Mouse (Mus musculus) CH12.LX (cell line): ENCODE results near the gene Pcdh9. TPM values are rescaled to one million over a fixed set of nuclear protein-coding genes. Genes with fewer than 3 reads are reported as not detected.

Experiments
- DNase-seq: peaks from one replicate; pipeline ENCODE4 v3.0.0-alpha.2; 2013; ENCODE audit errors: extremely low read depth
- H3K27ac ChIP-seq: 2 replicates; pipeline ENCODE4 v1.5.1; 2012; ENCODE audit warnings: low read depth, mild to moderate bottlenecking, control low read depth, moderate library complexity; ENCODE audit not compliant: insufficient read depth
- H3K27me3 ChIP-seq: replicated peaks from 2 replicates; pipeline ENCODE3; 2012; ENCODE audit warnings: inconsistent platforms
- H3K36me3 ChIP-seq, 2 experiments: replicated peaks in 1 of 2; 2 replicates each; pipeline versions ENCODE3 to v1.6.1; 2012; ENCODE audit warnings: inconsistent platforms in 1 of 2, low read length in 1 of 2, mild to moderate bottlenecking in 1 of 2, mixed read lengths in 1 of 2, moderate library complexity in 1 of 2; ENCODE audit not compliant: control insufficient read depth in 1 of 2, insufficient read depth in 1 of 2
- H3K4me1 ChIP-seq, 2 experiments: 2 replicates each; pipeline ENCODE4 v1.6.1; 2012; ENCODE audit warnings: inconsistent platforms in 1 of 2, moderate library complexity in 1 of 2; ENCODE audit not compliant: insufficient read depth in 2 of 2, control insufficient read depth in 1 of 2
- H3K4me2 ChIP-seq: 2 replicates; pipeline ENCODE4 v1.6.1; 2012; ENCODE audit warnings: low read depth, mild to moderate bottlenecking, control low read depth; ENCODE audit not compliant: poor library complexity, insufficient read depth, severe bottlenecking
- H3K4me3 ChIP-seq, 3 experiments: fragments of 150-350 bp in 1 of 3; sonication (generic) in 1 of 3; replicated peaks in 1 of 3; 2 replicates each; pipeline versions ENCODE3 to v1.5.1; 2011 to 2012; ENCODE audit warnings: low read depth in 2 of 3, low read length in 2 of 3, mild to moderate bottlenecking in 2 of 3, moderate library complexity in 2 of 3, control low read depth in 1 of 3, improper control_type of control experiment in 1 of 3, inconsistent platforms in 1 of 3, mixed read lengths in 1 of 3; ENCODE audit not compliant: poor library complexity in 1 of 3
- H3K79me2 ChIP-seq: replicated peaks from 2 replicates; pipeline ENCODE4 v1.6.1; 2012; ENCODE audit warnings: mild to moderate bottlenecking, moderate library complexity; ENCODE audit not compliant: control insufficient read depth, poor library complexity, insufficient read depth, severe bottlenecking; ENCODE audit errors: extremely low read depth
- H3K9ac ChIP-seq: 2 replicates; pipeline ENCODE4 v1.6.1; 2012; ENCODE audit warnings: low read depth, mild to moderate bottlenecking, control low read depth, moderate library complexity; ENCODE audit not compliant: insufficient read depth
- H3K9me3 ChIP-seq: replicated peaks from 2 replicates; pipeline ENCODE3; 2012; ENCODE audit warnings: low read length, inconsistent platforms, mixed read lengths
- CTCF ChIP-seq, 2 experiments: IDR thresholded peaks in 1 of 2; conservative IDR thresholded peaks in 1 of 2; 2 replicates each; pipeline ENCODE4 v1.5.1; 2011 to 2012; ENCODE audit warnings: low read depth in 2 of 2, low read length in 2 of 2, improper control_type of control experiment in 1 of 2, inconsistent platforms in 1 of 2, mild to moderate bottlenecking in 1 of 2, moderate library complexity in 1 of 2
- E2F4 ChIP-seq: IDR thresholded peaks from 2 replicates; pipeline ENCODE4 v1.6.1; 2011; ENCODE audit warnings: low read depth, low read length, improper control_type of control experiment; ENCODE audit not compliant: insufficient replicate concordance
- ELF1 ChIP-seq: IDR thresholded peaks from 2 replicates; pipeline ENCODE4 v1.6.1; 2014; ENCODE audit warnings: low read depth, mild to moderate bottlenecking, inconsistent platforms, low read length, improper control_type of control experiment
- EP300 ChIP-seq: IDR thresholded peaks from 2 replicates; pipeline ENCODE4 v1.6.1; 2011; ENCODE audit warnings: low read length, improper control_type of control experiment
- ETS1 ChIP-seq: conservative IDR thresholded peaks from 2 replicates; pipeline ENCODE4 v1.6.1; 2012; ENCODE audit warnings: low read depth, mild to moderate bottlenecking, inconsistent platforms, low read length, improper control_type of control experiment, moderate library complexity
- HCFC1 ChIP-seq: IDR thresholded peaks from 2 replicates; pipeline ENCODE4 v1.6.1; 2012; ENCODE audit warnings: low read depth, mild to moderate bottlenecking, inconsistent platforms, low read length, improper control_type of control experiment
- MAX ChIP-seq: IDR thresholded peaks from 2 replicates; pipeline ENCODE4 v1.6.1; 2011; ENCODE audit warnings: low read length, improper control_type of control experiment
- MAZ ChIP-seq: IDR thresholded peaks from 2 replicates; pipeline ENCODE4 v1.6.1; 2012; ENCODE audit warnings: low read depth, mild to moderate bottlenecking, inconsistent platforms, low read length, improper control_type of control experiment, moderate library complexity
- MEF2A ChIP-seq: IDR thresholded peaks from 2 replicates; pipeline ENCODE4 v1.6.1; 2014; ENCODE audit warnings: low read depth, mild to moderate bottlenecking, inconsistent platforms, low read length, improper control_type of control experiment, borderline replicate concordance
- MYC ChIP-seq: IDR thresholded peaks from 2 replicates; pipeline ENCODE4 v1.6.1; 2011; ENCODE audit warnings: low read depth, mild to moderate bottlenecking, improper control_type of control experiment, low read length
- NRF1 ChIP-seq: IDR thresholded peaks from 2 replicates; pipeline ENCODE4 v1.6.1; 2014; ENCODE audit warnings: low read depth, mild to moderate bottlenecking, inconsistent platforms, low read length, improper control_type of control experiment, moderate library complexity
- PAX5 ChIP-seq: IDR thresholded peaks from 2 replicates; pipeline ENCODE4 v1.6.1; 2012; ENCODE audit warnings: low read length, inconsistent platforms, mixed read lengths
- POLR2A ChIP-seq: IDR thresholded peaks from 2 replicates; pipeline ENCODE4 v1.6.1; 2011; ENCODE audit warnings: low read depth, mild to moderate bottlenecking, improper control_type of control experiment, low read length
- RAD21 ChIP-seq: IDR thresholded peaks from 2 replicates; pipeline ENCODE4 v1.6.1; 2011; ENCODE audit warnings: low read depth, mild to moderate bottlenecking, low read length, improper control_type of control experiment, moderate library complexity
- SIN3A ChIP-seq: IDR thresholded peaks from 2 replicates; pipeline ENCODE4 v1.6.1; 2012; ENCODE audit warnings: low read length, improper control_type of control experiment, inconsistent platforms
- TBP ChIP-seq: conservative IDR thresholded peaks from 2 replicates; pipeline ENCODE4 v1.6.1; 2011; ENCODE audit warnings: low read depth, low read length, improper control_type of control experiment
- TCF12 ChIP-seq: IDR thresholded peaks from 2 replicates; pipeline ENCODE4 v1.6.1; 2014; ENCODE audit warnings: low read depth, mild to moderate bottlenecking, inconsistent platforms, low read length, improper control_type of control experiment
- UBTF ChIP-seq: IDR thresholded peaks from 2 replicates; pipeline ENCODE4 v1.6.1; 2012; ENCODE audit warnings: low read depth, mild to moderate bottlenecking, inconsistent platforms, low read length, improper control_type of control experiment, moderate library complexity
- USF1 ChIP-seq: IDR thresholded peaks from 2 replicates; pipeline ENCODE4 v1.6.1; 2014; ENCODE audit warnings: low read depth, mild to moderate bottlenecking, inconsistent platforms, low read length, improper control_type of control experiment
- USF2 ChIP-seq: conservative IDR thresholded peaks from 2 replicates; pipeline ENCODE4 v1.6.1; 2011; ENCODE audit warnings: low read depth, low read length, improper control_type of control experiment
- ZMIZ1 ChIP-seq: IDR thresholded peaks from 2 replicates; pipeline ENCODE4 v1.6.1; 2012; ENCODE audit warnings: low read depth, mild to moderate bottlenecking, inconsistent platforms, low read length, improper control_type of control experiment
- dilution Hi-C: fragments of 300-500 bp; cut with MboI; formaldehyde crosslinking; loops from 2 replicates; pipeline ENCODE4 v1.14.3; 2020; ENCODE audit warnings: low sequenced_read_pairs; ENCODE audit not compliant: extremely low pct_unique_long_range_greater_than_20kb, extremely low pct_ligation_motif_present
- in situ Hi-C: fragments of 300-500 bp; cut with MboI; formaldehyde crosslinking; loops from 3 replicates; pipeline ENCODE4 v1.14.3; 2019; ENCODE audit warnings: low sequenced_read_pairs, low pct_ligation_motif_present, low pct_unique_long_range_greater_than_20kb, mixed read lengths
- polyA plus RNA-seq: library from polyadenylated mRNA; unstranded; fragments of >175 nt; gene quantifications from 2 replicates; pipeline ENCODE4 v1.2.1, GENCODE M21; 2012; ENCODE audit warnings: low read depth; ENCODE audit not compliant: insufficient read length
- total RNA-seq, 2 experiments: library from RNA; depleted of rRNA; stranded (reverse); fragments of 300-350 nt in 1 of 2; fragments of >200 nt in 1 of 2; gene quantifications; 2 replicates each; pipeline ENCODE4 v1.2.3; 2012 to 2014

Gene Pcdh9
- total and polyA plus RNA-seq, 3 experiments: not detected

- no peaks in the 10 kb centered on the region for H3K36me3 ChIP-seq
- dilution Hi-C loops (no loop called here), in situ Hi-C loops (no loop called here)
- no peak overlapping the region for H3K9ac ChIP-seq
- H3K27ac ChIP-seq: no peak overlapping the region
- H3K4me1 ChIP-seq: no peaks in the 10 kb centered on the region
- H3K9me3 ChIP-seq: peaks cover 18% of the 10 kb centered on the region
- H3K4me3 ChIP-seq: no peak overlapping the region
- H3K79me2 ChIP-seq: no peaks in the 10 kb centered on the region
- H3K4me2 ChIP-seq: no peak overlapping the region
- TF ChIP-seq EP300: no peak
- no peak for TF ChIP-seq SIN3A
- no peak for TF ChIP-seq TCF12
- no peak for TF ChIP-seq UBTF
- no peak for TF ChIP-seq NRF1
- TF ChIP-seq PAX5: no peak
- TF ChIP-seq TBP: no peak
- no peak for TF ChIP-seq POLR2A
- TF ChIP-seq ELF1: no peak
- no peak for TF ChIP-seq USF1
- no peak for TF ChIP-seq ETS1
- TF ChIP-seq E2F4: no peak
- no peak for TF ChIP-seq ZMIZ1
- no peak for TF ChIP-seq MEF2A
- TF ChIP-seq CTCF (conservative IDR thresholded peaks at IDR 0.05 in 1 of 2, IDR thresholded peaks at IDR 0.05 in 1 of 2; ENCODE audit: low read depth in 2 of 2, low read length in 2 of 2): no peak
- no peak for TF ChIP-seq HCFC1
- no peak for TF ChIP-seq MYC
- TF ChIP-seq RAD21: no peak
- H3K27me3 ChIP-seq: no peaks in the 10 kb centered on the region
- no peak for DNase-seq
These were observed 282.9 kb downstream of the Pcdh9 start for GRCm38 (mm10) chr14:93607546-93607945.

- Histone ChIP-seq H3K36me3 (no peaks in the 10 kb centered on the region), H3K4me2 (no peak overlapping the region), H3K9me3 (peaks cover 20% of the 10 kb centered on the region), H3K4me3 (no peak overlapping the region), H3K79me2 (no peaks in the 10 kb centered on the region), H3K27me3 (no peaks in the 10 kb centered on the region), H3K27ac (no peak overlapping the region), H3K9ac (no peak overlapping the region), H3K4me1 (no peaks in the 10 kb centered on the region)
- dilution Hi-C loops: no loop called here
- in situ Hi-C loops: no loop called here
- no peak for TF ChIP-seq TCF12
- TF ChIP-seq ETS1: no peak
- no peak for TF ChIP-seq USF2
- no peak for TF ChIP-seq MYC
- TF ChIP-seq MAX: no peak
- no peak for TF ChIP-seq E2F4
- TF ChIP-seq NRF1: no peak
- no peak for TF ChIP-seq HCFC1
- TF ChIP-seq MAZ: no peak
- no peak for DNase-seq
These were observed 290.5 kb downstream of the Pcdh9 start for GRCm38 (mm10) chr14:93599997-93600396.
